Mouse (Mus musculus) right cerebral cortex, postnatal 36 days (tissue): Measurements from ENCODE around the gene Gm10073.

ENCODE experiments used
- DNase-seq, 2 experiments: peaks; one replicate each; pipeline ENCODE4 v3.0.0; 2022; ENCODE audit warnings: low spot score in 2 of 2, mixed read lengths in 1 of 2

The Gm10073 gene

DNA sequence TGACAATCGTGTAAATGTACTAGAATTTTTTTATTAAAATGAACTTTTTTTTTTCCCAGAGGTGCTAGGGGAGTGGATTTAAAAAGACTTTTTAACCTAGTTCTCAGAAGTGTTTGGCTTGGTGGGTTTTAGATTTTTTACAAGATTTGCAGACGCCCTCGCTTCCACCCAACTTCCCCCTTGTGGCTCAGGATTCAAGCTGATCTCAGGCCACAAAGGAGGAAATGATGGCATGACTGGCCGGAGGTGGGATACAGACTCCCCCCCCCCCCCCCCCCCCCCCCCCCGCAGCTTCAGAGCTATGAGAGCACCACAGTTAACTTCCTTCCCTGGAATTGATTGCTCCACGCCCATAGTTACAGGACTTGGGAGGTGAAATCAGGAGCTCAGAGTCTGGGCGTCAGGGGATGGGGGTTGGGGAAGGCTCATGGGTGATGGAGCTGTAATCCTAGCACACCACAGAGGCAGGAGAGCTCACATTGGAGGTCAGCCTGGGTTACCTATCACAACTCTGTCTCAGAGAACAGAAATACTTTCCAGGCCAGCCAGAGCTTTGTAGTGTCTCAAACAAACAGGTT is 17.1 kb downstream of the Gm10073 start:
- no peak for DNase-seq

DNA sequence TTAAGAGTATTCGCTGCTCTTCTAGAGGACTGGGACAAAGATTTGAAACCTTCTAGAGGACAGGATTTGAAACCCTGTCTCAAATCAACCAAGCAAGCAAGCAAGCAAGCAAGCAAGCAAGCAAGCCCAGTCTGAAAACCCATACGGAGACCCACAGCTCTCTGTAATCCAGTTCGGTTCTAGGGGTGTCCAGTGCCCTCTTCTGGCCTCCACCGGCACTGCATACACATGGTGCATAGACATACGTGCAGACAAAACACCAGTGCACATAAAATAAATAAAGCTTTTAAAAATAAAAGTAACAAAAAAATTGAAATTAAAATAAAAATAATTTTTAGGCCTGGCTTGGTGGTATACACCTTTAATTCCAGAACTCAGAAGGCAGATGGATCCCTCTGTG is 19.2 kb downstream of the Gm10073 start:
- no peak for DNase-seq

DNA sequence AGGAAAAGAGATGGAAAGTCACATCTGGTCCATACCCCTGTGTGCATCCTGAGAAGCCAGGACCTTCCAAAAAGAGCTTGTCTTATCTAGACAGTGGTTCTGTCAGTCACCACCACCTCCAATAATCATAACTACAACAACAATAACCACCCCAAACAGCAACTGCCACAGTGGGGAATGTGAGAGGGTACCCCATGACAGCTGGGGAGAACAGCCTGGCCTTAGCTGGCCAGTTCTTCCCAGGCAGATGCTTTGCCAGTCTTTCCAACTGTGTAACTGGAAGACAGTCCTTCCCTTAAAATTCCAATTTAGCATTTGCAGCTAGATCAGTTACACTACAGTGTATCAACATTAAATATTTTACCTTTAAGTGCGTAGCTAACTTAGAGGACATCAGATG is 22.4 kb downstream of the Gm10073 start:
- DNase-seq, result no peak

DNA sequence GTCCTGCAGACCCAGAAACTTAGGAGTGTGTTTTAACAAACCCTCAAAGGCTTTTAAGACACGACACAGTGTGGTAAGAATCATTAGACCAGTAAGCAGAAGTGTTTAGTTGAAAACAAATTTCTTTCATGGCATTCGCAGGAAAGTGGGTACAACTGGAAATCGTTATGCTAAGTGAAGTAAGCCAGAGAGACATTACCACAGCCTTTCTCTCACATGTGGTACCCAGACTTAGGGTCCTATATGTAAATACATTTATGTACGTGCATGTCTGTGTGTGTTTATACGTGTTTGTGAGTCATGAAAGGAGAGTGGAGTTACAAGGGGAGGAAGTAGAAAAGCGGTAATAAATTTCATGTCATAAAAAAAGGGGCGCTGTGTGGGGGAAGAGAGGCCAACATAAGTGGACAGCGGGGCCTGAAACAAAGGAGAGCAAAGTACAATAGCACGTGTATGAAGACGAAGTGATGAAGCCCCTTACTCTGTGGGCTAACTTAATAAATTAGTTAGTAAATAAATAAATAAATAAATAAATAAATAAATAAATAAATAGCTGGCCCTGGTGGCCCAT is 24.8 kb downstream of the Gm10073 start:
- DNase-seq, result no peak

DNA sequence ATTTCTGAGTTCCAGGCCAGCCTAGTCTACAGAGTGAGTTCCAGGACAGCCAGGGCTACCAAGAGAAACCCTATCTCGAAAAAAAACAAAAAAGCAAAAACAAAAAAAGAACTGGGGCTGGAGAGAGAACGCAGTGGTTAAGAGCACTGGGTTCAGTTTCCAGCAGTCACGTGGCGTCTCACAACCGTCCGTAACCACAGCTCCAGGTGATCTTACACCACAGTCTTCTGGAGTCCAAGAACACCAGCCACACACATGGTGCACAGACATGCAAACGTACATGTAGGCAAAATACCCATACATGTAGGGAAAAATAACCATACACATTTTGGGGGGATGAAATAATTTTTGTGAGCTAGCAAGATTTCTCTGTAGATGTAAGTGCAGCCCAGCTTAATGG is 26.5 kb downstream of the Gm10073 start:
- no peak for DNase-seq

DNA sequence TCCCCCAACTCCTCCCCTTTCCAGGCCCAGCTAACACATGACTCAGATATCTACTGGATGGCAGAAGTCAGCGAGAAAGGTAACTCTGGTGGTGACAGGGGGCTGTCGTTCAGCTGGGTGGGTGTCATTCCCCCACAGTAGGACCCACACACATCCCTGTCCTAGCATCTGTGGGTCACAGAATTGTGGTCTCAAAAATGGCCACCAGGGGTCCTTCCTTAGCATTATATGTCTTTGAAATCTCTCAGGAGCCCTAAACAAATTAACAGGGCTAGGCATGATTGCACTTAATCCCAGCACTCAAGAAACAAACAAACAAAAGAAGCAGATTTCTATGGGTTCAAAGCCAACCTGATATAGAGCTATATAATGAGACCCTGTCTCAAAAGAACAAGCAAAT is 28.1 kb downstream of the Gm10073 start:
- no peak for DNase-seq

DNA sequence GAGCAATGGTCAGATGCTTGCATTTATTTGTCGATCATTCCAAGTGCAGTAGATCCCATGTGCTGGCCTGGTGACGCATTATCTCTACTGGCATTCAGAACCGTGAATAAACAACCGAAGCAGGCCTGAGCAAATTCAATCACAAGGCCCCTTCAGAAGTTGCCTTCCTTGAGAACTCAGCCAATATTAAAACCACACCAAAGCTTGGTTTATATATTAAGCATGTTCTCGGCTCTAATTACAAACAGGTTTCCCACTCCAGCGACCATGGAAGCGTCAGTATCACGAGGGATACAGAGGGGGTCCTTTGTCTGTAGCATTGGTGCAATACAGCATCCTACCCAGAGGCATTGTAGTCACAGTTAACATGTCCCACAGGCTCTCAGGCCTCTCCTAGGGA is 30.2 kb downstream of the Gm10073 start:
- DNase-seq, result no peak

DNA sequence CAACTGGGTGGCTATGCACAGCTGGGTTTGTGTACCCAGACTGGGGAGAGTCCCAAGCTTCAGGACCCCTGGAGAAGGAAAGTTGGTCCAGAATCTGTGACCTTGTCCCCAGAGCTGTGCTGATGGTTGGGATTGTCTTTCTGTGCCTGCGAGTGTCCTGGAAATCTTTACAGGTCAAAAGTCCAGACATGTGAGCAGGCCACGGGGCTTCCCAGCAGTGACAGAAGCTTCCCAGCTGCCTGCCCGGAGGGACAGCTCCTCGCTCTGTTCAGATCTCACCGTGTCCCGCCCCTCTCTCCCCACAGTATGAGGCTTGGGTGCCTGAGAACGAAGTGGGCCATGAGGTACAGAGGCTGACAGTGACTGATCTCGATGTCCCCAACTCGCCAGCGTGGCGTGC is 32.3 kb downstream of the Gm10073 start:
- no peak for DNase-seq

DNA sequence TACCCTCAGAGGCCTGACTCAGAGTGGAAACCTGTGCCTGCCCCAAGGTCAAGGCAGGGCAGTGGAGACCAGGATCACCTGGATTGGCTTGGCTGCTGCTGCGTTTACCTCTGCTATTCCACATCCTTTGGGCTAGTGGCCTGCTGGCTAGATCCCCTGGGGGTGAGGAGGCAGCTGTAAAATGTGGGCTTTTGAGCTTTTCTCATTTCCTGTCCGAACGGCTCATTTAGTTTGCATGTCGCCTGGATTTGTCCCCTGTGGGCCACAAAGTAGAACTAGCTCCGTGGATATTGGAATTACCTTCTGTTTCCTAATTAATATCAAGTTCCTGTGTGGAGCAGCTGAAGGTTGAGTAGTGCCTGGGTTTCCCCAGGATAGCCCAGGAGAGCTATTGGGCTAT is 34.1 kb downstream of the Gm10073 start:
- DNase-seq, result no peak

DNA sequence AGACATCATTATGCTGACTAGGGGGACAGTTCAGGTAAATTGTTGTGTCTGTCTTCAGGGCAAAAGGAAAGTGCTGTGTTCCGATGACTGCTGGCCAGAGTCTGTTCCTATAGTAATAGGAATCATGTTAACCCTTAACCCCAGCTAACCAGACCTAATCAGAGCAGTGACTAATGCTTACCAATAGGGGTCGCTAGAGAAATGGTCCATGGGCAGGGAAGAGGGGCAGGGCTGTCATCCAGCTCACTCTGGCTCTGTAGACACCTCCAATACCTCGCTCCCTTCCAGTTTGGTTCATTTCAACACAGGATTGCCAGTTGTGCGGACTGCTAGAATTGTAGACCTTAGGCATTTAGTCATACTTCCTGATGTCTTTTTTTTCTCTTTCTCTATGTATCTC is 37.8 kb downstream of the Gm10073 start:
- DNase-seq, result no peak

DNA sequence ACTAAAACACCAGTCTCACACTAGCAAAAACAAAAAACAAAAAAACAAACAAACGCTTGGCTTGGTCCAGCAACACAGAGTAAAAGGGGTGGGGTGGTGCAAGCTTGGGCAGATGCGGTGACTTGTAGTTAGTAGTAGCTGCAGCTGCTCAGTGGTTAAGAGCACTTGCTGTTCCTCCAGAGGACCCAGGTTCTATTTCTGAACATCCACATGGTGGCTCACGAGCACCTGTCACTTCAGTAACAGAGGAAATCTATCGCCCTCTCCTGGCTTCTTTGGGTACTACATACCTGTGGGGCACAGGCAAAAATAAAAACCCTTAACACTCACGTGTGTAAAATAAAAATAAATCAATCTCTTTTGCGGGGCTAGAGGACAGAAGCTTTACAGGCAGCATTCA is 38.8 kb downstream of the Gm10073 start:
- DNase-seq, result peak; percentile 8 to 10

DNA sequence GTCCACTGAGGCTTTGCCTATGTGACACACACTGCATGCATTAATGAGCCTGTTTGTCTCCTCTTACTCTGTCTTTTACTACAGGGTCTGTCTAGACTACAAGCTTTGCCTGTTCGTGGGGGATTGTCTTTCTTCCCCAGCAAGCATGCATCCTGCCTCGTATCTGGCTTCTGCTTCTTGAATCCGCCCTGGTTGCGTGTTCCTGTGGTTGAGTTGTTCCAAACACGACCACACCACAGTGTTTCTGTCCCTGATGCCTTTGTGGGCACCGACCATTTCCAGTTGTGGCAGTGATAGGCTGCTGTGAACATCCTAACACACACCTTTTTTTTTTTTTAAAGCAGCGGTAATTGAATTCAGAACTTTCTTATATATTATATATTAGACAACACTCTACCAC is 39.6 kb downstream of the Gm10073 start:
- DNase-seq, result no peak

DNA sequence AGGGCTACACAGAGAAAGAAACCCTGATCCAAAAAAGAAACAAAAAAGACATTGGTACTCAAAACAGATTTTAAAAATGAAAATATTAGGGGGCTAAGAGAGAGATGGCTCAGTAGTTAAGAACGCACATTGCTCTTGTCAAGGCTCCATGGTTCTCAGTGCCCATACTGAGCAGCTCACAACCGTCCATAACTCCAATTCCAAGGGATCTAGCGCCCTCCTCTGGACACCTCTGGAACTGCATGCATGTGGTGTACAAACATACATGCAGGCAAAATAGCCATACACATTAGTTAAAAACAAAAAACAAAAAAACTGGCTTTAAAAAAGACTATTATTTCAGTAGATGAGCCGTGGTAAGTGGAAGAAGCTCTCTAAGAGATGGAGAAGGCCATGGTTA is 42.7 kb downstream of the Gm10073 start:
- DNase-seq, result no peak

DNA sequence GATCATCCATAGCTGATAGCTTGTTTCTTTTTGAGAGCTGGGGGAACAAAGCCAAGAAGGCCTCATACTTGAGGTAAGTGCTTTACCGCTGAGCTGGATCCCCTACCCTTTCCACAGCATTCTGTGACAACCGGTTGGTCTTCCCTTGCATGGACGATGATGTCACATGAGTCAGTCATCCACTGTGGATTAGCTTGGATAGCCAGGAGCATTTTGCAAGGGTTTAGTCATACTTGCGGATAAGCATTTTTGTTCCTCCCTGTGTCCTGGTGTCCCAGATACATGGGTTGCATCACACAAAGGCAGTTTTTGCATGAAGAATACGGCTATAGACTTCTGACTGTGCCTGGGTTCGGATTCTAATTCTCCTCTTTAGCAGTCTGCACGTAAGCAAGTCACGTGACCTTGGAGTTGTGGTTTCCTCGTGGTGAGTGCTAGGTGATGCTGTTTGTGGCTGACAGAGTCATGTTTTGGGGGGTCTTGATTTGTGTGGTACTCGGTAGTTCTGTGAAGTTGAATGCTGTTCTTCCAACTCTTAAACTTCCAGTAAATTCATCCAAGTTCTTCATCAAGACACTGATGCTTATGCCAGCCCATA is 43.3 kb downstream of the Gm10073 start:
- no peak for DNase-seq

DNA sequence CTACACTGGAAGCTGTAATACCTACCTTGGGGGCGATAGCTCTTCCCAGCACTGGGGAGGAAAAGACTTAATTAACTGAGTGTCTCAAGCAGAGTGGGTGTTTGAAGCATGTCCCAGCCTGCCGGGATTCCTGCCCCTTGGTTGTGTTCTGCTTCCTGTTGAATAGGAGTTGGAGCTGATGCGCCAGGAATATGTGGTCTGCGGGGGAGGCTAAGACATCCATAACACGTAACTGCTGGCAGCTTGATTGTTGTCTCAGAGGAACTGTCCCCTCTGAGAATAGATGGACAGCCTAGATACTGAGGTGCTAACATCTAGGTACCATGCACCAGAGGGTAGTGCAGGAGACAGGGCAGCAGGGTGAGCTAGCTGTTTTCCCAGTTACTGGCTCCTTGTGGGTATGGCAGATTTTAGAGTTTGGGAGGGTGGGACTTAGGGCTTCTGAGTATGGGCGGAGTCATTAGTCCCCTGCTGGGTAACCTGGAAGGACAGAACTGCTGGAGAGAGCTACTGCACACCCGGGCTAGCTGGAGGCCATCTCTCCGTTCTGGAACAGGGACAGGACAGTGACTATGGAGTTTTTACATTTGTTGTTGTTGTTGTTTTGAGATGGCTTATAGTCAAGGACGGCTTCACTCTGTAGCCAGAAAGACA is 44.5 kb downstream of the Gm10073 start:
- no peak for DNase-seq

DNA sequence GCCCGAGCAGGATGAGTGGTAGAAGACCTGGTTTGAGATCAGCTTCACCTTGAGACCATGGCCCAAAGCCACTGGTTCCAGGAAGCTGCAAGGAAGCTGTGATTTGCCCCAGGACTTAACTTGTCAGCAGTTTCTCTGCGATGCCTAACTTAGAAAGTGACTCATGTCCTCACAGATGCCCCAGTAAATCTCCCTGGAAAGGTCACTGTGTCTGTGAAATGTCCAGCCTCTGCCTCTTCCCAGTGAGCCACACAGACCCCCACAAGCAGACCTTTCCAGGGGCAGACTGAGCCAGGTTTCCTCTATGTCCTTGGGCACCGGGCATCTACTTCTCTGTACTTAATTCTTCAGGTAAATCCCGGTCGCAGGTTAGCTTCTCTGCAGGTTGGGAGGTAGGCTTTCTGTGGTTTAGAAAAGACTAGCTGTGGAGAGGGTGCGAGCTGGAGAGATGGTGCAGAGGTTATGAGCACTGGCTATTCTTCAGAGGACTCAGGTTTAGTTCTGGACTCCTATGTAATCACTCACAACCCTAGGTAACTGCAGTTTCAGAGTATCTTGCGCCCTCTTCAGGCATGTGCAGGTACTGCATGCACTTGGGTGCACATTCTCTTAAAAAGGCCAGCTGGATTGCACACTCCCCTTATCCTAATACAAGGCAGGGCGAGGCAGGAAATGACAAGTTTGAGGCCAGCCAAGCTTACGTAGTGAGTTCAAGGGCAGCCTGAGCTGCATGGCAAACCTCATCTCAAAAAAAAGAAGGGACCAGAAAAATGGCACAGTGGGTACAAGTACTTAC is 45.8 kb downstream of the Gm10073 start:
- DNase-seq, result no peak

DNA sequence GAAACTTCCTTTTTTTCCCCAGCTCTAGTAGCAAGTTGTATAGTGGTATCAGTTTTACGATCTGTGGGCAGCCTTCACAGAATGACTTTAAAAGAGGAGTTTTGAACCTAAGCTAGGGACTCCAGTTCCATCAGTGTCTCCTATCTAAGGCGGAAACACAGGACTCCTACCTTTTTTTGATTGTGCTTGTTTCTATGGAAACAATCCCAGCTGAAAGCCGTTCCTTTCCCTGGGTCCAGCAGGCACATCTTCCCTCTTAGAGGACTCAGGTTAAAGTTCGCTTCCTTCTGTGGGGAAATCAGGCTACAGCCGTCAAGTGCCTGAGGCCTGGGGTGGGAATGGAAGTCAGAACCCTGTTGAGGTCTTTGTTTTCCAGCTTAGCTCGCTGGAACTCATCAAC is 46.5 kb downstream of the Gm10073 start:
- DNase-seq, result no peak
